In the genomic region with DNA sequence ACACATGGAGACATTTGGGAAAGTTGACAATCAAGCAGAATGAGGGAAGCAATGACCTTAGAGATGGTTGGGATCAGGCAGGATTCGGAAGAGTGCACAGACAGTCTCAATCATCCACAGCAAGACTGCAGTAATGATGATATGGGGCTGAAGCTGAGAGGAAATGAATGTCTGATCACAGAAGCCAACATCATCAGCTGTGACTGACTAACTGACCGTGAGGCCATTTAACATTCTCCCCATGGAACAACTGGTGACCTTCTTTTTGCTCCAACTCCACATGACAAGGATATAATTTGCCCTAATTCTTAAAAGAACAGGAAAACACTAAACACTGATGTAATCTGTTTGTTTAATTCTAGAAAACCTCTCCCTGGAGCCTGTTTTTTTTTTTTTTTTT, we compare ENCODE assay signal across 14 mouse cellular contexts.
DNase-seq lines count a peak whose midpoint lies in the region.
"Had no signal": no experiment of that assay in that cellular context is flagged by ENCODE, and none has a peak within 500 bp of the region (broad histone marks: within the 10 kb centered on the region; RNA-seq: fewer than 3 reads in every experiment).

No protein-coding gene starts in this region.

- peak; percentile 5 for DNase-seq in gastrocnemius, adult 18-20 months (ENCODE audit: low spot score)
- no peak for DNase-seq in gastrocnemius, postnatal 10 days
- DNase-seq in heart, adult 9 months (ENCODE audit: low spot score in 2 of 2), result peak; percentile 23 to 25
- no peak for DNase-seq in heart, postnatal 25 days (ENCODE audit: low spot score)
- peak; percentile 11 for DNase-seq in lung, postnatal 10 days
- no peak for DNase-seq in lung, postnatal 25 days (ENCODE audit: low spot score)
- no peak for DNase-seq in kidney, postnatal 36 days
- DNase-seq: adrenal gland, postnatal 10 days; B cell, adult 2 months; cerebellum, adult 18-20 months; cerebellum, adult 9-11 months; cerebellum, postnatal 36 days; gastrocnemius, postnatal 25 days; kidney, adult 11 months had no signal

- intact Hi-C loops in heart, postnatal 25 days (cut with DNase I), result no loop called here

Comparison
In these comparisons a context has a peak if more than half of its experiments do, and no peak if none do; other contexts are left out.
1. DNase-seq: peak in gastrocnemius, adult 18-20 months (single experiment), heart, adult 9 months (2 of 2) and lung, postnatal 10 days (single experiment); none in gastrocnemius, postnatal 10 days (single experiment), heart, postnatal 25 days (single experiment), lung, postnatal 25 days (single experiment) and kidney, postnatal 36 days (0 of 2).